Mouse (Mus musculus): ENCODE results near the gene Cdsn. TPM values are rescaled to one million over a fixed set of nuclear protein-coding genes. Genes with fewer than 3 reads are reported as not detected.

The Cdsn gene
- total RNA-seq, 2 experiments from 2014 or later: 1.4 to 1.6 TPM

GRCm38 (mm10) chr17:35558216-35558615 is 6.3 kb downstream of the Cdsn start:
- no peak for DNase-seq (ENCODE audit: low spot score in 2 of 2)
- intact Hi-C loops (cut with DNase I): no loop called here

GRCm38 (mm10) chr17:35567150-35567549 is 15.2 kb downstream of the Cdsn start, which contains the start of gene 2300002M23Rik:
Gene 2300002M23Rik, plus strand, starts transcription at chr17:35567450.
- intact Hi-C loops (cut with DNase I): no loop called here
- DNase-seq (ENCODE audit: low spot score in 2 of 2): no peak

GRCm38 (mm10) chr17:35567767-35568166 is 15.8 kb downstream of the Cdsn start:
- intact Hi-C loops (cut with DNase I): no loop called here
- no peak for DNase-seq (ENCODE audit: low spot score in 2 of 2)

GRCm38 (mm10) chr17:35569091-35569944 is 17.4 kb downstream of the Cdsn start:
- no peak for DNase-seq (ENCODE audit: low spot score in 2 of 2)
- intact Hi-C loops (cut with DNase I): no loop called here

- DNase-seq (ENCODE audit: low spot score in 2 of 2): no peak
Observed at GRCm38 (mm10) chr17:35570836-35571235, 18.9 kb downstream of the Cdsn start.

GRCm38 (mm10) chr17:35571477-35571876 is 19.5 kb downstream of the Cdsn start:
- intact Hi-C loops (cut with DNase I): no loop called here
- DNase-seq (ENCODE audit: low spot score in 2 of 2): no peak

More at GRCm38 (mm10) chr17:35570836-35571235, 18.9 kb downstream of the Cdsn start:
- intact Hi-C loops (cut with DNase I): no loop called here

- intact Hi-C loops (cut with DNase I): no loop called here
Observed at GRCm38 (mm10) chr17:35578211-35578610, 26.3 kb downstream of the Cdsn start.

GRCm38 (mm10) chr17:35582900-35583299 is 31.0 kb downstream of the Cdsn start:
- DNase-seq (ENCODE audit: low spot score in 2 of 2): no peak
- intact Hi-C loops (cut with DNase I): loop anchor here (5.0 kb wide), 1 partner anchor 84 kb away; the partner anchor contains the start of gene Vars2

More at GRCm38 (mm10) chr17:35578211-35578610, 26.3 kb downstream of the Cdsn start:
- DNase-seq (ENCODE audit: low spot score in 2 of 2): peak; percentile 41 to 64

GRCm38 (mm10) chr17:35584330-35584937 is 32.5 kb downstream of the Cdsn start:
- DNase-seq (ENCODE audit: low spot score in 2 of 2): peak; percentile 75 to 81
- intact Hi-C loops (cut with DNase I): loop anchor here (5.0 kb wide), 1 partner anchor 83 kb away; the partner anchor contains the start of gene Vars2

- intact Hi-C loops (cut with DNase I): loop anchor here (5.0 kb wide), 1 partner anchor 140 kb away; no protein-coding TSS in a partner anchor
Observed at GRCm38 (mm10) chr17:35587291-35587690, 35.4 kb downstream of the Cdsn start.

GRCm38 (mm10) chr17:35588387-35588786 is 36.5 kb downstream of the Cdsn start:
- no peak for DNase-seq (ENCODE audit: low spot score in 2 of 2)
- intact Hi-C loops (cut with DNase I): loop anchor here (5.0 kb wide), 1 partner anchor 139 kb away; no protein-coding TSS in a partner anchor

More at GRCm38 (mm10) chr17:35587291-35587690, 35.4 kb downstream of the Cdsn start:
- DNase-seq (ENCODE audit: low spot score in 2 of 2): no peak

- intact Hi-C loops (cut with DNase I): loop anchor here (5.0 kb wide), 2 partner anchors 37 to 147 kb away; partner anchors contain the start of gene Gm9573
Observed at GRCm38 (mm10) chr17:35590410-35591218, 38.7 kb downstream of the Cdsn start.

GRCm38 (mm10) chr17:35591219-35591578 is 39.3 kb downstream of the Cdsn start:
- DNase-seq (ENCODE audit: low spot score in 2 of 2): no peak
- intact Hi-C loops (cut with DNase I): loop anchor here (5.0 kb wide), 2 partner anchors 36 to 146 kb away; partner anchors contain the start of gene Gm9573

More at GRCm38 (mm10) chr17:35590410-35591218, 38.7 kb downstream of the Cdsn start:
- peak; percentile 76 to 77 for DNase-seq (ENCODE audit: low spot score in 2 of 2)

GRCm38 (mm10) chr17:35591731-35592130 is 39.8 kb downstream of the Cdsn start:
- intact Hi-C loops (cut with DNase I): loop anchor here (5.0 kb wide), 2 partner anchors 36 to 146 kb away; partner anchors contain the start of gene Gm9573
- DNase-seq (ENCODE audit: low spot score in 2 of 2): no peak

GRCm38 (mm10) chr17:35592131-35592530 is 40.2 kb downstream of the Cdsn start:
- intact Hi-C loops (cut with DNase I): loop anchor here (5.0 kb wide), 2 partner anchors 35 to 145 kb away; partner anchors contain the start of gene Gm9573
- DNase-seq (ENCODE audit: low spot score in 2 of 2): no peak

- DNase-seq (ENCODE audit: low spot score in 2 of 2): no peak
- intact Hi-C loops (cut with DNase I): loop anchor here (5.0 kb wide), 2 partner anchors 34 to 144 kb away; partner anchors contain the start of gene Gm9573
Observed at GRCm38 (mm10) chr17:35593786-35594185, 41.9 kb downstream of the Cdsn start.

- intact Hi-C loops (cut with DNase I): loop anchor here (5.0 kb wide), 2 partner anchors 33 to 143 kb away; partner anchors contain the start of gene Gm9573
- DNase-seq (ENCODE audit: low spot score in 2 of 2): no peak
Observed at GRCm38 (mm10) chr17:35594456-35594855, 42.5 kb downstream of the Cdsn start.

- intact Hi-C loops (cut with DNase I): no loop called here
- no peak for DNase-seq (ENCODE audit: low spot score in 2 of 2)
Observed at GRCm38 (mm10) chr17:35597399-35597798, 45.5 kb downstream of the Cdsn start.

GRCm38 (mm10) chr17:35601249-35601648 is 49.3 kb downstream of the Cdsn start, which contains the start of gene Sfta2:
Gene Sfta2, plus strand, starts transcription at chr17:35601549.
- intact Hi-C loops (cut with DNase I): no loop called here

More at GRCm38 (mm10) chr17:35601249-35601648, 49.3 kb downstream of the Cdsn start, which contains the start of gene Sfta2:
- no peak for DNase-seq (ENCODE audit: low spot score in 2 of 2)
